13 mouse cellular contexts compared by ENCODE assay signal in the genomic region with DNA sequence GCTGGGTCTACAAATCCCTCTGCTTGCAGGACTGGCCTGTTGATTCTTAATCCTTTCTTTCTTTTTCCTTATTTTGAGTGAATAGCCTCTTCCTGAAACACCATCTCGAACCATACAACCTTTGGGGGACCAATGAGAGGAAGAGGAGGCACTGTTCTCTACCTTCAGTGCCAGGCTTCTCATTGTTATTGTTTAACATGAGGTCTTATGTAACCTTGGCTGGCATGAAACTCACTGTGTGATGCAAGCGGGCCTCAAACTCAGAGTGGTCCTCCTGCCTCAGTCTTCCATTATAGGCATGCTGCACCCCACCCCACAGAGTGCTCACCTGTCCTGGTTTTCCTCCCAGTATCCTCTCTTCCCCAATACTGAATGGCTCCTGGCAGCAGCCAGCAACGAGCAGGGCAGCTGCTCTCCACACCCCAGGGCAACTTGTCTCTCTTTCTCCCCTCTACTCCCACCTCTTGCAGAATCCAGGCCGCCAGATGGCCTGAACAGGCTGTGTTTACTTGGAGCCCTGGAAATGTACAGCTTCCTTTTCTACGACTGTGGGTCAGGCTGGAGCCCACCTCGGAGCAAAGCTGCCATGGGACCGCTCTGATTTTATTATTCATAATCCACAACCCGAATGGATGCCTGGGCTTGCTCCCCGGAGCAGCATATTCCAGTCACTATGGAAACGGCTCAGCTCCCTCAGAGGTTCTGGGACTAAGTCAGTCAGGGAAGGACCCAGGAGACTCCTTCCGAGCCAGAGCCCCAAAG. TPM values are rescaled to one million over a fixed set of nuclear protein-coding genes. Genes with fewer than 3 reads are reported as not detected.
A peak's percentile ranks its signal among the peaks of the same experiment; 100 is the strongest.
DNase-seq lines count a peak whose midpoint lies in the region; ATAC-seq and TF ChIP-seq lines count a peak whose summit lies in the region.
"Had no signal": no experiment of that assay in that cellular context is flagged by ENCODE, and none has a peak within 500 bp of the region (broad histone marks: within the 10 kb centered on the region; RNA-seq: fewer than 3 reads in every experiment).

No protein-coding gene starts in this region.

- H3K4me1 ChIP-seq in E14TG2a.4 (replicated peaks; ENCODE audit: low read depth, low read length): peaks cover 52% of the 10 kb centered on the region
- peaks cover 26% of the 10 kb centered on the region for H3K4me1 ChIP-seq in forebrain, embryonic 13.5 days
- peaks cover 29% of the 10 kb centered on the region for H3K4me1 ChIP-seq in heart, embryonic 10.5 days

- peak overlapping the region; percentile 22; the same call in 1 of the 2 replicates for H3K9ac ChIP-seq in forebrain, embryonic 13.5 days
- H3K9ac ChIP-seq: liver, embryonic 15.5 days; neural tube, embryonic 12.5 days had no signal

- no peaks in the 10 kb centered on the region for H3K9me3 ChIP-seq in E14TG2a.4 (ENCODE audit: low read length)
- no peaks in the 10 kb centered on the region for H3K9me3 ChIP-seq in forebrain, embryonic 13.5 days (replicated peaks)
- no peaks in the 10 kb centered on the region for H3K9me3 ChIP-seq in heart, embryonic 10.5 days
- H3K9me3 ChIP-seq: liver, embryonic 15.5 days; neural tube, embryonic 12.5 days had no signal

- H3K4me2 ChIP-seq in forebrain, embryonic 13.5 days: peak overlapping the region; percentile 4; the same call in 1 of the 2 replicates
- H3K4me2 ChIP-seq: liver, embryonic 15.5 days; neural tube, embryonic 12.5 days had no signal

- no peaks in the 10 kb centered on the region for H3K27me3 ChIP-seq in E14TG2a.4 (ENCODE audit: insufficient read depth, low read length)
- H3K27me3 ChIP-seq in forebrain, embryonic 13.5 days: no peaks in the 10 kb centered on the region
- H3K27me3 ChIP-seq in heart, embryonic 10.5 days (ENCODE audit: insufficient read depth, poor library complexity, severe bottlenecking): 0 out of 2 replicates have a peak, but pooled peaks cover under 1% of the 10 kb centered on the region
- H3K27me3 ChIP-seq: neural tube, embryonic 12.5 days; Patski had no signal

- TF ChIP-seq CTCF in E14TG2a.4 (conservative IDR thresholded peaks at IDR 0.05; ENCODE audit: low read length): no peak

- peaks cover 20% of the 10 kb centered on the region for H3K36me3 ChIP-seq in E14TG2a.4 (ENCODE audit: insufficient read depth, low read length)
- H3K36me3 ChIP-seq in forebrain, embryonic 13.5 days (ENCODE audit: poor library complexity, severe bottlenecking): peaks cover 13% of the 10 kb centered on the region
- H3K36me3 ChIP-seq in heart, embryonic 10.5 days: peaks cover 4% of the 10 kb centered on the region; the same call in 1 of the 2 replicates
- H3K36me3 ChIP-seq: liver, embryonic 15.5 days had no signal

- no peak for ATAC-seq in forebrain, embryonic 13.5 days
- ATAC-seq: Patski had no signal

- WGBS in forebrain, embryonic 13.5 days: 46% methylated on average over 11 of the region's 11 CpGs
- WGBS in heart, embryonic 10.5 days: 59% methylated on average over 11 of the region's 11 CpGs

- peak; percentile 82 for DNase-seq in MN1 (ENCODE audit: low spot score)
- peak; percentile 63 to 73 for DNase-seq in left cerebral cortex, postnatal 36 days (ENCODE audit: low spot score in 2 of 2)
- no peak for DNase-seq in heart, embryonic 10.5 days (ENCODE audit: low spot score)
- no peak for DNase-seq in heart, postnatal 25 days (ENCODE audit: low spot score)
- no peak for DNase-seq in heart, postnatal 36 days
- DNase-seq: heart, adult 11 months; thymus, adult 18-20 months had no signal

- peak overlapping the region; percentile 51 for H3K4me3 ChIP-seq in E14TG2a.4 (replicated peaks; ENCODE audit: low read length)
- no peak overlapping the region for H3K4me3 ChIP-seq in forebrain, embryonic 13.5 days
- no peak overlapping the region for H3K4me3 ChIP-seq in heart, embryonic 10.5 days
- H3K4me3 ChIP-seq: liver, embryonic 15.5 days; neural tube, embryonic 12.5 days had no signal

- peak overlapping the region; percentile 49 for H3K27ac ChIP-seq in forebrain, embryonic 13.5 days
- no peak overlapping the region for H3K27ac ChIP-seq in heart, embryonic 10.5 days
- H3K27ac ChIP-seq: kidney, postnatal 0 days; liver, embryonic 15.5 days; neural tube, embryonic 12.5 days had no signal

- intact Hi-C loops in left cerebral cortex, postnatal 36 days (cut with DNase I): no loop called here
- intact Hi-C loops in heart, postnatal 25 days (cut with DNase I): no loop called here
- intact Hi-C loops in heart, postnatal 36 days (cut with DNase I): no loop called here

RNA-seq across cellular contexts. Expression of a gene that starts 2.7 kb away (rescaled TPM):
- polyA plus RNA-seq in forebrain, embryonic 13.5 days (2015; fragmentation: Nextera tagmentation; extraction: Ambion mirVana): 246 and 248 TPM in 2 replicates
- 100 to 1,000 TPM; 115 to 119 TPM for total RNA-seq in left cerebral cortex, postnatal 36 days (2021)
- 184 and 202 TPM in 2 replicates for polyA plus RNA-seq in heart, embryonic 10.5 days (2016; fragmentation: Nextera tagmentation; extraction: Ambion mirVana)
- 100 to 1,000 TPM; 143 to 145 TPM for total RNA-seq in heart, postnatal 25 days (2021)
- total RNA-seq in heart, postnatal 36 days (2021): 100 to 1,000 TPM; 134 to 149 TPM

RNA-seq across cellular contexts. Expression of a gene that starts 19.0 kb away (rescaled TPM):
- 916 and 1,000 TPM in 2 replicates for polyA plus RNA-seq in forebrain, embryonic 13.5 days (2015; fragmentation: Nextera tagmentation; extraction: Ambion mirVana)
- total RNA-seq in left cerebral cortex, postnatal 36 days (2021): 100 to 1,000 TPM; 417 to 474 TPM
- 1,131 and 1,417 TPM in 2 replicates for polyA plus RNA-seq in heart, embryonic 10.5 days (2016; fragmentation: Nextera tagmentation; extraction: Ambion mirVana)
- total RNA-seq in heart, postnatal 25 days (2021): 1,000 to 10,000 TPM; 2,312 to 2,343 TPM
- total RNA-seq in heart, postnatal 36 days (2021): 1,000 to 10,000 TPM; 2,281 to 2,357 TPM

RNA-seq across cellular contexts. Expression of a gene that starts 19.1 kb away (rescaled TPM):
- 20.7 and 20.9 TPM in 2 replicates for polyA plus RNA-seq in forebrain, embryonic 13.5 days (2015; fragmentation: Nextera tagmentation; extraction: Ambion mirVana)
- 10 to 100 TPM; 20.6 to 23.1 TPM for total RNA-seq in left cerebral cortex, postnatal 36 days (2021)
- polyA plus RNA-seq in heart, embryonic 10.5 days (2016; fragmentation: Nextera tagmentation; extraction: Ambion mirVana): 8.2 and 11.3 TPM in 2 replicates
- total RNA-seq in heart, postnatal 25 days (2021): 1 to 10 TPM; 5.5 to 6.6 TPM
- 1 to 10 TPM; 5.8 to 5.9 TPM for total RNA-seq in heart, postnatal 36 days (2021)

RNA-seq across cellular contexts. Expression of a gene that starts 19.1 kb away (rescaled TPM):
- polyA plus RNA-seq in forebrain, embryonic 13.5 days (2015; fragmentation: Nextera tagmentation; extraction: Ambion mirVana): 7.0 and 9.9 TPM in 2 replicates
- 10 to 100 TPM; 72.0 to 79.2 TPM for total RNA-seq in left cerebral cortex, postnatal 36 days (2021)
- 12.3 and 13.3 TPM in 2 replicates for polyA plus RNA-seq in heart, embryonic 10.5 days (2016; fragmentation: Nextera tagmentation; extraction: Ambion mirVana)
- total RNA-seq in heart, postnatal 25 days (2021): 10 to 100 TPM; 27.0 to 28.0 TPM
- 10 to 100 TPM; 27.9 to 28.3 TPM for total RNA-seq in heart, postnatal 36 days (2021)

RNA-seq across cellular contexts. Expression of a gene that starts 33.3 kb away (rescaled TPM):
- 32.9 and 36.4 TPM in 2 replicates for polyA plus RNA-seq in forebrain, embryonic 13.5 days (2015; fragmentation: Nextera tagmentation; extraction: Ambion mirVana)
- 100 to 1,000 TPM; 106 to 107 TPM for total RNA-seq in left cerebral cortex, postnatal 36 days (2021)
- 5.5 and 8.6 TPM in 2 replicates for polyA plus RNA-seq in heart, embryonic 10.5 days (2016; fragmentation: Nextera tagmentation; extraction: Ambion mirVana)
- 1 to 10 TPM; 4.2 to 5.4 TPM for total RNA-seq in heart, postnatal 25 days (2021)
- total RNA-seq in heart, postnatal 36 days (2021): 1 to 10 TPM; 4.2 to 4.8 TPM

Comparison
In these comparisons a context has a peak if more than half of its experiments do, and no peak if none do; other contexts are left out.
1. DNase-seq: peak in MN1 (single experiment) and left cerebral cortex, postnatal 36 days (2 of 2); none in heart, embryonic 10.5 days (single experiment), heart, postnatal 25 days (single experiment) and heart, postnatal 36 days (0 of 2).
2. RNA of a gene that starts 19.0 kb away (total RNA-seq): 2,281 to 2,357 TPM in heart, postnatal 36 days and 2,312 to 2,343 TPM in heart, postnatal 25 days; 417 to 474 TPM in left cerebral cortex, postnatal 36 days; every median in the first group is over 4 times any median in the second.